Mouse (Mus musculus): ENCODE data around the gene Btg2. TPM values are rescaled to one million over a fixed set of nuclear protein-coding genes. Genes with fewer than 3 reads are reported as not detected.

Gene Btg2
- polyA plus RNA-seq, 1 experiment from 2014 or later: 315 TPM

- DNase-seq (ENCODE audit: low spot score): peak; percentile 79
These were observed 18.9 kb downstream of the Btg2 start for GRCm38 (mm10) chr1:134059739-134060695.

GRCm38 (mm10) chr1:134058870-134059269 is 20.1 kb downstream of the Btg2 start:
- DNase-seq (ENCODE audit: low spot score): no peak

GRCm38 (mm10) chr1:134057736-134058135 is 21.2 kb downstream of the Btg2 start:
- no peak for DNase-seq (ENCODE audit: low spot score)

GRCm38 (mm10) chr1:134056285-134056684 is 22.6 kb downstream of the Btg2 start:
- no peak for DNase-seq (ENCODE audit: low spot score)

GRCm38 (mm10) chr1:134055666-134056245 is 23.2 kb downstream of the Btg2 start:
- DNase-seq (ENCODE audit: low spot score): no peak

- DNase-seq (ENCODE audit: low spot score): no peak
These were observed 23.9 kb downstream of the Btg2 start for GRCm38 (mm10) chr1:134055058-134055457.

- DNase-seq (ENCODE audit: low spot score): peak; percentile 89
These were observed 25.7 kb downstream of the Btg2 start for GRCm38 (mm10) chr1:134053207-134053606.

- DNase-seq (ENCODE audit: low spot score): no peak
These were observed 29.4 kb downstream of the Btg2 start for GRCm38 (mm10) chr1:134049542-134049941.

- DNase-seq (ENCODE audit: low spot score): peak; percentile 80
These were observed 30.2 kb downstream of the Btg2 start for GRCm38 (mm10) chr1:134048759-134049158.

- DNase-seq (ENCODE audit: low spot score): no peak
These were observed 31.5 kb downstream of the Btg2 start for GRCm38 (mm10) chr1:134047431-134047830.

- DNase-seq (ENCODE audit: low spot score): no peak
These were observed 32.5 kb downstream of the Btg2 start for GRCm38 (mm10) chr1:134046387-134046786.

GRCm38 (mm10) chr1:134045971-134046370 is 32.9 kb downstream of the Btg2 start:
- DNase-seq (ENCODE audit: low spot score): peak; percentile 79

- DNase-seq (ENCODE audit: low spot score): no peak
These were observed 34.1 kb downstream of the Btg2 start for GRCm38 (mm10) chr1:134044805-134045204.

GRCm38 (mm10) chr1:134042341-134042740 is 36.6 kb downstream of the Btg2 start:
- DNase-seq (ENCODE audit: low spot score): no peak

GRCm38 (mm10) chr1:134041900-134042299 is 37.0 kb downstream of the Btg2 start:
- no peak for DNase-seq (ENCODE audit: low spot score)

GRCm38 (mm10) chr1:134039361-134039760 is 39.6 kb downstream of the Btg2 start:
- DNase-seq (ENCODE audit: low spot score): no peak

- DNase-seq (ENCODE audit: low spot score): no peak
These were observed 40.6 kb downstream of the Btg2 start for GRCm38 (mm10) chr1:134038336-134038735.

GRCm38 (mm10) chr1:134037172-134037571 is 41.7 kb downstream of the Btg2 start, which contains the start of gene Fmod:
TSS of gene Fmod (plus strand) at chr1:134037254.
- no peak for DNase-seq (ENCODE audit: low spot score)

- no peak for DNase-seq (ENCODE audit: low spot score)
These were observed 42.4 kb downstream of the Btg2 start for GRCm38 (mm10) chr1:134036492-134036891.

GRCm38 (mm10) chr1:134028161-134028846 is 50.6 kb downstream of the Btg2 start:
- DNase-seq (ENCODE audit: low spot score): no peak

- no peak for DNase-seq (ENCODE audit: low spot score)
These were observed 52.2 kb downstream of the Btg2 start for GRCm38 (mm10) chr1:134026741-134027140.

- DNase-seq (ENCODE audit: low spot score): no peak
These were observed 52.9 kb downstream of the Btg2 start for GRCm38 (mm10) chr1:134025975-134026374.

Measured in thymus, postnatal 0 days (tissue).